Mouse (Mus musculus): ENCODE data around the gene Gnas.

DNA sequence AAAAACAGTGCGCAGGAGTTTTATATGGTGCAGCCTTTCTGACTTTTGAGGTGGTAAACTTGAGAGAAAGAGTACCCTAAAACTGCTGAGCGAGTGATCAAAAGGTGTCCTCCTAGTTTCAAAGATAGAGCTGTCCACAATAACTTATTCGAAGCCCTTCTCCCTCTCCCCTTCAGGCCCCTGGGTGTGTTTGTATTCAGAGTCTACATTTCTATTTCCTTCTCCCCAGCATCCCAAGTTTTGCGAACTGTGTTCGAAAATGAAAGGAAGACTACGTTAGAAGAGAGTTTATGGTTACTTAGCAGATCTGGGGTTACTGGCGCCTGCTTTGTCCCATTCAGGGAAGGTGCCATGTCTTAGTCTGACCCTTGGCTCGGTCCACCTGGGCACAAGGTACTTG, 42.4 kb downstream of the Gnas start:
- TF ChIP-seq CTCF (IDR thresholded peaks at IDR 0.05; ENCODE audit: control insufficient read depth, insufficient read depth, insufficient read length) (no peak), MAX (IDR thresholded peaks at IDR 0.05) (no peak), CEBPB (IDR thresholded peaks at IDR 0.05; ENCODE audit: low read depth) (no peak), MYOD1 (IDR thresholded peaks at IDR 0.05; ENCODE audit: control insufficient read depth, insufficient read length, low read depth) (no peak)
